Mouse (Mus musculus) lung, postnatal 0 days (tissue): ENCODE results near the gene Esrrg.

ENCODE experiments used
- CTCF ChIP-seq: IDR thresholded peaks from 2 replicates; pipeline ENCODE4 v1.5.1; 2016; ENCODE audit warnings: antibody characterized with exemption, mild to moderate bottlenecking
- EP300 ChIP-seq: IDR thresholded peaks from 2 replicates; pipeline ENCODE4 v1.6.1; 2016; ENCODE audit warnings: antibody characterized with exemption, mild to moderate bottlenecking, control low read depth

- no peak for TF ChIP-seq CTCF
- TF ChIP-seq EP300 = no peak
Measured at GRCm38 (mm10) chr1:188055888-188056287, 447.3 kb downstream of the Esrrg start.
